Mouse (Mus musculus) retina, postnatal 1 day (tissue): Measurements from ENCODE around the gene Ptges3.

Experiments used
- DNase-seq: peaks from one replicate; pipeline ENCODE4 v3.0.0-alpha.2; 2012

The Ptges3 gene

DNA sequence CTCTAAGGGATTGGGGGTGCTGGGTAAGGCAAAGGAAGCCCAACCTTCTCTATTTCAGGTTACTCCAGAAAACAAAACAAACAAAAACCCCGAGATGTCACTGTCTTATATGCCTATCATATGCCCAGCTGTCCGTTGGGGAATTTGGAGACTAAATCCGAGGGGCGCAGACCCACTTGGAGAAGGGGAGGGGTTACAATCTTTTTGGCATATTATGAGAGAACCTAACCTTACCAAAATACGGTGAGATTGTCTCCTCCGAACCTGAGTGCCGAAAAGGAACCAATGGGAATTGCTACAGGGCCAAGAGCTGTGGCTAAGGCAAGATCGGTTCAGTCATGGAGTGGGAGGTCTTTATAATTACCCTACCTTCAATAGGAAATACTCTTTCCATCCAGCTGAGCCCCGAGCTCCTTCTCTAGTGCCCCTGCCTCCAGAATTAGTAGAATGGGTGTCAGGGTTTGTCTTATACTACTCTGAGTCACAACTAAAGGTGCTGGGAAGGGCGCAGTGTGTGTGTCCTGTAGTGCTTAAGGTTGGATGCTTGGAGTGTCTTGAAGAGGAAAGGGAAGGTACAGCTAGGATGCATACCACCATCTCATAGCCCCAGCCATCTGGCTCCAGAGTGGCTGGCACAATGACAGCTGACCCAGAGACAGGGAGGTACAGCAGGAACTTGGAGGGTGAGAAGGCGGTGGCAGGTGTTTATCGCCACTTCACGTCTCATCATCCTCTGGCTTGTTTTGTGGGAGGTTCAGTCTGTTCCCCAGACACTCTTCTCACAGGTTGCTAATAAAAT lies 34.9 kb downstream of the Ptges3 start:
- DNase-seq: peak; percentile 41

- peak; percentile 92 for DNase-seq
Measured at GRCm38 (mm10) chr10:128094340-128094968, 35.7 kb downstream of the Ptges3 start.

DNA sequence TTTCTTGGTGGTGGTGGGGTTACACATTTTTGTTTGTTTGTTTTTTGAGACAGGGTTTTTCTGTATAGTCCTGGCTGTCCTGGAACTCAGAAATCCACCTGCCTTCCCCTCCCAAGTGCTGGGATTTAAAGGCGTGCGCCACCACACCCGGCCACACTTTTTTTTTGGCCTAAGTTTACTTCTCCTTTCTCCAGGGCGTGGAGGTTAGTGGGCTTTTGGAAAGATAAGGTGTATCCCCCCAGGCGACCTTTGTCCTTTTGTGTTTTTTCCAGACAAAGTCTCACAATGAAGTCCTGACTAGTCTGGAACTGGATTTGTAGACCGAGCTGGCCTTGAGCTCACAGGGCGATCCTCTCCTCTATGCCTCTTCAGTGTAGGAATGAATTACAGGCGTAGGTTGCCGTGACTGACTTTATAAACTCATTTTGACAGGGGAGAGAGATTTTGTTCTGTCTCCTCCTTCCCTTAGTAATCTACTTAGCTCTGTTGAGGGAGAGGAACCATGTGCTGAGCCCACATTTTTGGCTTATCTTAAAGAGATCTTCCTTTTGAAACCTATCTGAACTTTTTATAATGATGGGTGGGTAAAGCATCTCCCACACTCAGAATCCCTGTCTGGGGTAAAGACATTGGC lies 36.4 kb downstream of the Ptges3 start:
- no peak for DNase-seq

- no peak for DNase-seq
Measured at GRCm38 (mm10) chr10:128096313-128096692, 37.5 kb downstream of the Ptges3 start.

DNA sequence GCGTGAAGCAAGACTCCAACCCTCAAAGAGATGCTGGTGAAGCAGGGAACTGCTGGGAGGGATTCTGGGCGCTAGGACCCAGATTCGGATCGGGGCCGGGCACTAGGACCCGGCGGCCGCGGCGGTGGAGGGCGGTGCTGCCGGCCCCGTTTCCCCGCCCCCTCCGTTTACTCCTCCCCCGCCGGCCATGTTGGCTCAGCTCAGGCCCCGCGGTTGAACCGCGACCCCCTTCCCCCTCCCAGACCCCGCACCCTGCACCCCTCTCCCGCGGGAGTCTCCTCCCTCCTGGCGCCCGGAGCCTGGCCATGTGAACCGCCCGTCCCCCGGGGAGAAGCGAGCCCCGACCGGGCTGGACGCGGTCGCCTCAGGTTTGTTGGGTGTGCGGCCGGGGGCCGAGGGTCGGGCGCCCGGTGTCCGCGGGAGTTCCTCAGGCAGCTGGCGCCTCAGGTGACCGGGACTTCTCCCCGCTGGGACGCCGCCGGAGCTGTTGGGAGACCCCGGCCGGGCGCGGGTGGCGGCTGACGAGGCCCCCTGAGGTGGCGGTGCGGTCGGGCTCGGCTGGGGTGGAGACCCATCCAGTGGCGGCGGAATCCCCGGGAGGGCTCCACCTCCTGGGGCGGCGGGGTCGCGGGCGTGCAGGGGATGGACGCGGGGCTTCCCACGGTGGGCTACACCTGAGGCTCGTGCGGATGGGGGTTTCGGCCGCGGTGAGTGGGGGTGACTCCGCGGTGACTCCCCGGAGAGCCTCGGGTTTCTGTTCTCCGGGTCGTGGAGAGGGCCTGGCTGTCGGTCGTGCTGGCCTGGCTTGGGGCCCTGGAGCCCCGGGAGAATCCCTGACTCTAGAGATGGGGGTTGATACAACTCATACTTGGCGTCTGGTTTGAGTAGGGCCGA lies 38.2 kb downstream of the Ptges3 start:
- DNase-seq: peak; percentile 95

GRCm38 (mm10) chr10:128097587-128097971 lies 38.8 kb downstream of the Ptges3 start:
- peak; percentile 80 for DNase-seq

DNA sequence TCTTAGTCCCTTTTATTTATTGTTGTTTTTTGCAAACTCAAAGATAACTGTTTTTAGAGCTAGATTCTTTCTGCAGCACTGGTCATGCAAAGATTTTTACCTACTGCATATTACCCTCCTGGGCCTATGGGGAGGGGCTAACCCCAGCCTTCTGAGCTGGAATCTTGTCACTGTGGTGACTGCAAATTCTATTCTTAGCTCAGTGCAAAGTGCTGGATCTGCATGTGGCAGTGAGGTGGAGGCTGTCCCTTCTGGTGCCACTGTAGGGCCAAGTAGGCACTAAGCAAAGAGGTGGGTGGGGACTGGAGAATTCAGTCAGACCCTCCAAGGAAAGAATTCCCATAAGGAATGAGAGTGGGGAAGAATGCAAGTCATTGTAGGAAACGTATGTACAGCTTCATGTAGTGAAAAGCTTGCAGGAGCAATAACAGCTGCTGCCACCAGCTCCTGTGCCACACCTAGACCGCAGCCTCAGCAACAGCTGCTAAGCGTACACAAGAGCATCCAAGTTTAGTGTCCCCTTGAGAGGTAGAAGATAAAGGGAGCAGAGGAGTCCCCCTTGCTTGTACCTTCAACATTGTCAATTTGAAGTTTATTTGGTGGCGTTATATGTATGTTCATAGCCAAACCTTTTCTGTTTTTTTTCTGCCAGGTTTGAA lies 51.5 kb downstream of the Ptges3 start:
- no peak for DNase-seq

DNA sequence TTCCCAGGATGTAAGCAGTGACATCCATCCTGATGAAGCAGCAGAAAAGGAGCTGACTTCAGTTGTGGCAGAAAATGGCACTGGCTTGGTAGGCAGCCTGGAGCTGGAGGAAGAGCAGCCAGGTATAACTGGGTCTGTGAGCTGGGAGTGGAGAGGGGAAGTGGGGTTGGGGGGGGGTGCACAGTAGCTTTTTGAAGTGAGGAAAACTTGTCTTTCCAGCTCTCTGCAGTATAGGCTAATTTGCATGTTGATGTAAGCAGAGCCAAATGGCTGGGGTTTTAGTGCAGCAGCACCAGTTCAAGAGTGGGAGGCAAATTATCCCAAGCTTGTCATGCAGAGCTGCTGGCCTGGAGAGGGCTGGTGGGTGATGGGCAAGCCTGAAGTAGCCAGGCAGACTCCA lies 52.5 kb downstream of the Ptges3 start:
- DNase-seq: no peak

- no peak for DNase-seq
Measured at GRCm38 (mm10) chr10:128123833-128124232, 65.1 kb downstream of the Ptges3 start.

GRCm38 (mm10) chr10:128124831-128125230 lies 66.1 kb downstream of the Ptges3 start:
- no peak for DNase-seq

DNA sequence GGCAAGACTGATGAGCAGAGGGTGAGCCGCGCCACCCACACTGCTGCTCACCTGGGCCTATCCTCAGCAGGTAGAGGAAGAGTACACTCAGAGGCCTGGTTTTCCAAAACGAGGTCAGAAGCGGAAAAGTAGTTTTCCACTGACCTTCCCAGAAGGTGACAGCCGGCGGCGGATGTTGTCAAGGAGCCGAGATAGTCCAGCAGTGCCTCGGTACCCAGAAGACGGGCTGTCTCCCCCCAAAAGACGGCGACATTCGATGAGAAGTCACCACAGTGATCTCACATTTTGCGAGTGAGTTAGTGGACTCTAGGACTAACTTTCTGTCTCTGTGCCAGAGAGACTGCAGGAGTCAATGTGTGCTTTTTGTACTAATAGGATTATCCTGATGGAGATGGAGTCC lies 67.2 kb downstream of the Ptges3 start:
- no peak for DNase-seq
